Mouse (Mus musculus): ENCODE measurements at regions not wholly inside any gene's neighbourhood (a gene's known extent, or its start where the extent isn't known, plus 50 kb on each side); places are given as distances from the start of the nearest gene placed in this dataset.
"Not testable (repeated sequence)": the region's sequence is repeated elsewhere in the genome, so short reads cannot be mapped to it uniquely, and the experiment has no call there.

GRCm38 (mm10) chr7:64032921-64033354 lies 94.2 kb upstream of the Klf13 start:
- DNase-seq (ENCODE audit: low read depth, low spot score), result no peak

- no peak for DNase-seq (ENCODE audit: low read depth, low spot score)
These were observed 91.9 kb upstream of the Klf13 start for GRCm38 (mm10) chr7:64030650-64031049.

- no peak for DNase-seq (ENCODE audit: low read depth, low spot score)
These were observed 88.4 kb upstream of the Klf13 start for GRCm38 (mm10) chr7:64027100-64027499.

- no peak for DNase-seq (ENCODE audit: low read depth, low spot score)
These were observed 86.4 kb upstream of the Klf13 start for GRCm38 (mm10) chr7:64025155-64025554.

GRCm38 (mm10) chr7:64024253-64024652 lies 85.5 kb upstream of the Klf13 start:
- DNase-seq (ENCODE audit: low read depth, low spot score), result no peak

GRCm38 (mm10) chr7:64022711-64023468 lies 84.2 kb upstream of the Klf13 start:
- no peak for DNase-seq (ENCODE audit: low read depth, low spot score)

GRCm38 (mm10) chr7:64021241-64022108 lies 82.8 kb upstream of the Klf13 start:
- DNase-seq (ENCODE audit: low read depth, low spot score), result no peak

GRCm38 (mm10) chr7:64018107-64018506 lies 79.4 kb upstream of the Klf13 start:
- no peak for DNase-seq (ENCODE audit: low read depth, low spot score)

GRCm38 (mm10) chr7:64016874-64017273 lies 78.2 kb upstream of the Klf13 start:
- no peak for DNase-seq (ENCODE audit: low read depth, low spot score)

GRCm38 (mm10) chr7:64015136-64015535 lies 76.4 kb upstream of the Klf13 start:
- DNase-seq (ENCODE audit: low read depth, low spot score), result not testable (repeated sequence)

GRCm38 (mm10) chr7:64014227-64014626 lies 75.5 kb upstream of the Klf13 start:
- DNase-seq (ENCODE audit: low read depth, low spot score), result no peak

GRCm38 (mm10) chr7:64013023-64013547 lies 74.4 kb upstream of the Klf13 start:
- no peak for DNase-seq (ENCODE audit: low read depth, low spot score)

GRCm38 (mm10) chr7:64012268-64012601 lies 73.5 kb upstream of the Klf13 start:
- no peak for DNase-seq (ENCODE audit: low read depth, low spot score)

GRCm38 (mm10) chr7:64011563-64012267 lies 73.0 kb upstream of the Klf13 start:
- no peak for DNase-seq (ENCODE audit: low read depth, low spot score)

GRCm38 (mm10) chr7:64010640-64011039 lies 71.9 kb upstream of the Klf13 start:
- DNase-seq (ENCODE audit: low read depth, low spot score), result no peak

- DNase-seq (ENCODE audit: low read depth, low spot score), result no peak
These were observed 69.1 kb upstream of the Klf13 start for GRCm38 (mm10) chr7:64007766-64008165.

GRCm38 (mm10) chr7:64006935-64007334 lies 68.2 kb upstream of the Klf13 start:
- no peak for DNase-seq (ENCODE audit: low read depth, low spot score)

- DNase-seq (ENCODE audit: low read depth, low spot score), result no peak
These were observed 67.0 kb upstream of the Klf13 start for GRCm38 (mm10) chr7:64005765-64006164.

- DNase-seq (ENCODE audit: low read depth, low spot score), result no peak
These were observed 65.2 kb upstream of the Klf13 start for GRCm38 (mm10) chr7:64003904-64004303.

- no peak for DNase-seq (ENCODE audit: low read depth, low spot score)
These were observed 62.9 kb upstream of the Klf13 start for GRCm38 (mm10) chr7:64001611-64002111.
